Mouse (Mus musculus) heart, embryonic 12.5 days (tissue): ENCODE data around the gene Tram2. TPM values are rescaled to one million over a fixed set of nuclear protein-coding genes. Genes with fewer than 3 reads are reported as not detected.

ENCODE experiments used
- ATAC-seq: fragments of 200-750 bp; cut with Nextera tagmentation; 2 replicates; pipeline ENCODE4 v1.8.0; 2017; ENCODE audit warnings: moderate TSS enrichment, moderate library complexity; ENCODE audit not compliant: insufficient number of reproducible peaks, low FRiP score
- H3K27ac ChIP-seq: fragments of 300-500 bp; sonication (generic); 2 replicates; pipeline ENCODE4 v1.5.1; 2016; ENCODE audit warnings: mild to moderate bottlenecking, moderate library complexity; ENCODE audit not compliant: poor library complexity, severe bottlenecking
- H3K27me3 ChIP-seq: fragments of 300-500 bp; sonication (generic); replicated peaks from 2 replicates; pipeline ENCODE4 v1.6.1; 2016; ENCODE audit warnings: mild to moderate bottlenecking, moderate library complexity
- H3K36me3 ChIP-seq: fragments of 300-500 bp; sonication (generic); 2 replicates; pipeline ENCODE4 v1.6.1; 2016; ENCODE audit warnings: mild to moderate bottlenecking, moderate library complexity
- H3K4me1 ChIP-seq: fragments of 300-500 bp; sonication (generic); replicated peaks from 2 replicates; pipeline ENCODE4 v1.6.1; 2016; ENCODE audit warnings: mild to moderate bottlenecking
- H3K4me2 ChIP-seq: fragments of 300-500 bp; sonication (generic); 2 replicates; pipeline ENCODE4 v1.6.1; 2016; ENCODE audit warnings: mild to moderate bottlenecking, moderate library complexity
- H3K4me3 ChIP-seq: fragments of 300-500 bp; sonication (generic); 2 replicates; pipeline ENCODE4 v1.5.1; 2016; ENCODE audit warnings: mild to moderate bottlenecking
- H3K9ac ChIP-seq: fragments of 300-500 bp; sonication (generic); 2 replicates; pipeline ENCODE4 v1.6.1; 2016; ENCODE audit warnings: mild to moderate bottlenecking, moderate library complexity
- H3K9me3 ChIP-seq: fragments of 300-500 bp; sonication (generic); replicated peaks from 2 replicates; pipeline ENCODE4 v1.6.1; 2016; ENCODE audit warnings: mild to moderate bottlenecking, moderate library complexity
- WGBS: fragments of 180-500 bp; shearing (Covaris S2); methylation state at CpG from one replicate; pipeline ENCODE4 v1.1.7; 2016; 5-methylcytosine and 5-hydroxymethylcytosine counted together
- polyA plus RNA-seq: library from polyadenylated mRNA; unstranded; fragments of >200 nt; fragmentation: Nextera tagmentation; extraction: Ambion mirVana; gene quantifications from 2 replicates; pipeline ENCODE4 v1.2.1, GENCODE M21; 2016

Tram2 gene
- polyA plus RNA-seq, 1 experiment from 2014 or later: 5.5 TPM

DNA sequence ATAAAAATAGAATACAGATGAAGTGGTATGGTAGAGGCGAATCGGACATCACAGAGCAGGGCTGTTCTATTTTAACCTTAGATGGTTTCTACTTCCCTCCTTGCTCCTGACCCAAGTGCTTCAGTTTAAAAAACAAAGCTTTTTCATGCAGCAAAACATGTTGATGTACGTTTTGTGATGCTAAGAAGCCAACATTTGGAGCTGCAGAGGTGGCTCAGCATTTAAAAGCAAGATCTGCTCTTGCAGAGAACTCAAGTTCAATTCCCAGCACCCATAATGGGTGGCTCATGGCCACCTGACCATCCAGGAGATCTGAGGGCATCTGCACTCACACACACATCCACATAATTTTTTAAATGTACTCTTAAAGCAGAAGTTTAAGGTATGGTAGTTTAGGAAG is 124.2 kb downstream of the Tram2 start:
- Histone ChIP-seq H3K27me3 (no peaks in the 10 kb centered on the region), H3K4me2 (no peak overlapping the region), H3K9ac (no peak overlapping the region; the same call in 1 of the 2 replicates), H3K27ac (no peak overlapping the region), H3K4me1 (peaks cover 4% of the 10 kb centered on the region; the same call in 1 of the 2 replicates), H3K4me3 (no peak overlapping the region), H3K9me3 (no peaks in the 10 kb centered on the region), H3K36me3 (no peaks in the 10 kb centered on the region)
- no peak for ATAC-seq
- 75% methylated on average over 3 of the region's 3 CpGs for WGBS

DNA sequence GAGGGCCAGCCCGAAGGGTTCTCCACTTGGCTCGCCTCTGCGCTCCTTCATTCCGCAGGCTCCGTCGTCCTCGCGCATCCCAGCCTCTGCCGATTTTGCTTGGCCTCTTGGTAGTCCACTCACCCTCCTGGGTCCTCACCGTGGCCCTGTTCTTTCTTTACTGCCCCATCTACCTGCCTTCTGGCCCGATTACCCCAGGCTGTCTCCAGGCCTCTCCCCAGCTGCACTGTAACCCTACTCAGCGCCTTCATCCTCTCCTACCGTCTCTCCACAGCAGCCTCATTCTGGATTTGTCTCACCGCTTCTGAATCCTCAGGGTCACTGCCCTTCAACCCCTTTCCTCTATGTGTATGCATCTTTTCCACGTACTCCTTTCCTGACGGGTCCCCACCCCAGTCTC is 127.2 kb downstream of the Tram2 start:
- Histone ChIP-seq H3K4me3 (peak overlapping the region; percentile 60), H3K9ac (peak overlapping the region; percentile 66), H3K4me2 (peak overlapping the region; percentile 82), H3K27ac (no peak overlapping the region), H3K4me1 (peaks cover 4% of the 10 kb centered on the region; the same call in 1 of the 2 replicates), H3K36me3 (no peaks in the 10 kb centered on the region), H3K27me3 (no peaks in the 10 kb centered on the region), H3K9me3 (no peaks in the 10 kb centered on the region)
- WGBS: 6% methylated on average over 16 of the region's 16 CpGs
- peak; percentile 56; the same call in 1 of the 2 replicates for ATAC-seq

DNA sequence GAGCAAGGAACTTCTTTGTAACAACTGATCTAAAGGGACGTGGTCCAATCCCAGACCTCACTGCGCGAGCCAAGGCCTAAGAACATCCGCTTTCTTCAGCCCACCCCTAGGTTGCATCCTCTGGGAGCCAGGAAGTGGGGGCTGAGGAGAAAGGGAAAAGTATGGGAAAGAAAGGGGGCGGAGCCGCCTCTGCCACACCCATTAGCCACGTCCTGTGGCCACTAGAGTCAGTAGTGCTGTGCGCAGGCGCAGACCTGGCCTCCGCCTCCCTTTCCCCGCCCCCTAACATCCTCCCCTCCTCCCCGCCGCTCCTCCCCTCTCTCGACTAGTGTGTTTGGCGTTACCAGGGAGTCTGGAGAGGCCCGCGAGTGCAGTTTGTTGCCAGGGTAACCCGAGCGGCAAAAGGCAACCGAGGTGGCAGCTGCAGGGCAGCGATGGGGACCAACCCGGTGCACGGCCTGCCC is 127.7 kb downstream of the Tram2 start, which contains the start of gene Efhc1:
Gene Efhc1 (plus strand): TSS at position 327 of the 464 bp plus-strand sequence.
- Histone ChIP-seq H3K27me3 (no peaks in the 10 kb centered on the region), H3K9ac (peak within 1 kb of the TSS; percentile 66), H3K9me3 (no peaks in the 10 kb centered on the region), H3K4me3 (peak within 1 kb of the TSS; percentile 60), H3K36me3 (no peaks in the 10 kb centered on the region), H3K4me2 (peak within 1 kb of the TSS; percentile 82), H3K27ac (peak within 1 kb of the TSS; percentile 44; the same call in 1 of the 2 replicates), H3K4me1 (peaks cover 4% of the 10 kb centered on the region; the same call in 1 of the 2 replicates)
- peak; percentile 95 for ATAC-seq
- WGBS: under 1% methylated on average over 22 of the region's 23 CpGs

Other genes starting within 250 kb of the Tram2 start
- gene Paqr8, start 188.6 kb downstream of the Tram2 start, polyA plus RNA-seq: 4.1 and 4.9 TPM in 2 replicates
- 0.99 and 1.1 TPM in 2 replicates for gene Efhc1, start 127.6 kb downstream of the Tram2 start, polyA plus RNA-seq
- 10.3 and 12.0 TPM in 2 replicates for gene Tmem14a, start 139.3 kb upstream of the Tram2 start, polyA plus RNA-seq
- gene Gsta3, start 161.4 kb upstream of the Tram2 start, polyA plus RNA-seq: 0.36 and 0.64 TPM in 2 replicates